Mouse (Mus musculus) kidney, adult 2 months (tissue): ENCODE measurements at regions not wholly inside any gene's neighbourhood (a gene's known extent, or its start where the extent isn't known, plus 50 kb on each side); places are given as distances from the start of the nearest gene placed in this dataset.

ENCODE experiments used
- CTCF ChIP-seq: fragments of 200-500 bp; conservative IDR thresholded peaks from 2 replicates; pipeline ENCODE4 v1.5.1; 2011; ENCODE audit warnings: low read depth, mild to moderate bottlenecking, control low read depth, low read length, moderate library complexity, mixed read lengths; ENCODE audit not compliant: insufficient read depth, insufficient read length
- POLR2A ChIP-seq: fragments of 200-500 bp; IDR thresholded peaks from one replicate; pipeline ENCODE4 v1.6.1; 2011; ENCODE audit warnings: low read depth, low read length, control low read depth

GRCm38 (mm10) chr12:73449911-73450520 lies 96.2 kb downstream of the Tmem30b start:
- TF ChIP-seq CTCF: peak; percentile 74
- TF ChIP-seq POLR2A: no peak
